Mouse (Mus musculus): ENCODE measurements around the gene Trub2.

- no peak for TF ChIP-seq CTCF (IDR thresholded peaks at IDR 0.05; ENCODE audit: low read depth, low read length)
- no peak for TF ChIP-seq GATA1 (IDR thresholded peaks at IDR 0.05; ENCODE audit: borderline replicate concordance, low read length)
- no peak for TF ChIP-seq TAL1 (conservative IDR thresholded peaks at IDR 0.05; ENCODE audit: low read depth, low read length)
- TF ChIP-seq POLR2AphosphoS5 (IDR thresholded peaks at IDR 0.05; ENCODE audit: insufficient replicate concordance, low read depth, low read length): no peak
These were observed 38.8 kb upstream of the Trub2 start for GRCm38 (mm10) chr2:29826926-29827708.
